Mouse (Mus musculus): Measurements from ENCODE around the gene Lifr. TPM values are rescaled to one million over a fixed set of nuclear protein-coding genes. Genes with fewer than 3 reads are reported as not detected.

Lifr gene
- polyA plus RNA-seq, 1 experiment from 2014 or later, result 24.9 TPM

DNA sequence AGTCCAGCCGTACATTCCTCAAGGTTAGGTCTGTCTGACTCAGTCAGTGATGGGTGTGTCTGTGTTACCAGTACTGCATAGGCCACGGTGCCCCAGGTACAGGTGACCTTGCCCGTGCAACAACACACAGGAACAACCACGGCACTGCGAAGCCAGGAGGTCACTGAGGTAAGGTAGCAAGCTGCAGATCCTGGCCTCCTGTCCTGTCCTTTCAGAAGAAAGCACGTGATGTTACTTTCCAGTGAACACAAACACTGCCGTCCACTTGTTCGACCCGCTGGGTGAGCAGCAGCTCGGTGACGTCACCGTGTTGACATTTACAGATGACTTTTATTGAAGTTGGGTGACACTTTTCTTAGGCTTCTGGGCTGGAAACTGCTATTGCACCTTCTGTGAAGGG, 47.2 kb downstream of the Lifr start:
- H3K9ac ChIP-seq (ENCODE audit: low read depth, low read length), result no peak overlapping the region
- no peak overlapping the region for H3K27ac ChIP-seq (ENCODE audit: low read depth, low read length)
- H3K4me2 ChIP-seq (replicated peaks; ENCODE audit: low read depth, low read length), result no peak overlapping the region
- no peak overlapping the region for H3K4me3 ChIP-seq (ENCODE audit: low read depth, low read length)
- no peaks in the 10 kb centered on the region for H3K27me3 ChIP-seq (ENCODE audit: control insufficient read depth, insufficient read depth, low read length)
- ATAC-seq (ENCODE audit: low FRiP score), result no peak
- no peak for DNase-seq (ENCODE audit: low spot score)
- WGBS, result 87% methylated on average over 12 of the region's 12 CpGs
- no peaks in the 10 kb centered on the region for H3K4me1 ChIP-seq (replicated peaks; ENCODE audit: control insufficient read depth, insufficient read depth, low read length)
- no peaks in the 10 kb centered on the region for H3K9me3 ChIP-seq (ENCODE audit: control insufficient read depth, low read length)
- H3K36me3 ChIP-seq (ENCODE audit: control insufficient read depth, insufficient read depth, low read length), result no peaks in the 10 kb centered on the region

- DNase-seq (ENCODE audit: low spot score), result no peak
- 94% methylated on average over 14 of the region's 14 CpGs for WGBS
- Histone ChIP-seq H3K4me1 (replicated peaks; ENCODE audit: control insufficient read depth, insufficient read depth, low read length) (no peaks in the 10 kb centered on the region), H3K36me3 (ENCODE audit: control insufficient read depth, insufficient read depth, low read length) (no peaks in the 10 kb centered on the region), H3K27me3 (ENCODE audit: control insufficient read depth, insufficient read depth, low read length) (no peaks in the 10 kb centered on the region), H3K27ac (ENCODE audit: low read depth, low read length) (no peak overlapping the region), H3K9me3 (ENCODE audit: control insufficient read depth, low read length) (no peaks in the 10 kb centered on the region), H3K4me2 (replicated peaks; ENCODE audit: low read depth, low read length) (no peak overlapping the region), H3K9ac (ENCODE audit: low read depth, low read length) (no peak overlapping the region), H3K4me3 (ENCODE audit: low read depth, low read length) (no peak overlapping the region)
- ATAC-seq (ENCODE audit: low FRiP score), result no peak
Observed at GRCm38 (mm10) chr15:7138471-7138870, 48.1 kb downstream of the Lifr start.

GRCm38 (mm10) chr15:7140322-7140721, 49.9 kb downstream of the Lifr start:
- WGBS, result 88% methylated on average over 7 of the region's 7 CpGs
- Histone ChIP-seq H3K36me3 (ENCODE audit: control insufficient read depth, insufficient read depth, low read length) (no peaks in the 10 kb centered on the region), H3K9ac (ENCODE audit: low read depth, low read length) (no peak overlapping the region), H3K4me3 (ENCODE audit: low read depth, low read length) (no peak overlapping the region), H3K4me1 (replicated peaks; ENCODE audit: control insufficient read depth, insufficient read depth, low read length) (no peaks in the 10 kb centered on the region), H3K9me3 (ENCODE audit: control insufficient read depth, low read length) (no peaks in the 10 kb centered on the region), H3K27ac (ENCODE audit: low read depth, low read length) (no peak overlapping the region), H3K27me3 (ENCODE audit: control insufficient read depth, insufficient read depth, low read length) (no peaks in the 10 kb centered on the region), H3K4me2 (replicated peaks; ENCODE audit: low read depth, low read length) (no peak overlapping the region)
- no peak for DNase-seq (ENCODE audit: low spot score)
- ATAC-seq (ENCODE audit: low FRiP score), result no peak

DNA sequence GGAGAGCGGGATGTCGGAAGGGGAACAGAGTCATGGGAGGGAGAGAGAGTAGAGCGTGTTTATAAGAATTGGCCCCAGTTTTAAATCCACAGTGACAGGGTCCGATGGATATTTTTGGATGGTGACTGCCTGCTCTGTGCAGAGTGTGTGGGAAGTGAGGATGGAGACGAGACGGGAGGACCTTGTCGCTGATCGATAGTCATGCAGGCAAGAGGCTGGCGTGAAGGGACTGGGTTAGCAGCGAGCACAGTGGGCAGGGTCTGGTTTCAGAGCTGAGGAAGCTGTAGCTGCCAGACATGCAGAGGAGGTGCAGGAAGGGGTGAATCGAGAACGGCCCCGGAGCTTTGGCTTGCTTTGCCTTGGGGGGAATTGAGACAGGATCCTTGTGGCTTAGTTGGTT, 50.8 kb downstream of the Lifr start:
- WGBS, result 90% methylated on average over 13 of the region's 13 CpGs
- Histone ChIP-seq H3K9ac (ENCODE audit: low read depth, low read length) (no peak overlapping the region), H3K9me3 (ENCODE audit: control insufficient read depth, low read length) (no peaks in the 10 kb centered on the region), H3K36me3 (ENCODE audit: control insufficient read depth, insufficient read depth, low read length) (no peaks in the 10 kb centered on the region), H3K4me2 (replicated peaks; ENCODE audit: low read depth, low read length) (no peak overlapping the region), H3K27me3 (ENCODE audit: control insufficient read depth, insufficient read depth, low read length) (no peaks in the 10 kb centered on the region), H3K4me1 (replicated peaks; ENCODE audit: control insufficient read depth, insufficient read depth, low read length) (no peaks in the 10 kb centered on the region), H3K4me3 (ENCODE audit: low read depth, low read length) (no peak overlapping the region), H3K27ac (ENCODE audit: low read depth, low read length) (no peak overlapping the region)
- ATAC-seq (ENCODE audit: low FRiP score) (no peak), DNase-seq (ENCODE audit: low spot score) (no peak)

DNA sequence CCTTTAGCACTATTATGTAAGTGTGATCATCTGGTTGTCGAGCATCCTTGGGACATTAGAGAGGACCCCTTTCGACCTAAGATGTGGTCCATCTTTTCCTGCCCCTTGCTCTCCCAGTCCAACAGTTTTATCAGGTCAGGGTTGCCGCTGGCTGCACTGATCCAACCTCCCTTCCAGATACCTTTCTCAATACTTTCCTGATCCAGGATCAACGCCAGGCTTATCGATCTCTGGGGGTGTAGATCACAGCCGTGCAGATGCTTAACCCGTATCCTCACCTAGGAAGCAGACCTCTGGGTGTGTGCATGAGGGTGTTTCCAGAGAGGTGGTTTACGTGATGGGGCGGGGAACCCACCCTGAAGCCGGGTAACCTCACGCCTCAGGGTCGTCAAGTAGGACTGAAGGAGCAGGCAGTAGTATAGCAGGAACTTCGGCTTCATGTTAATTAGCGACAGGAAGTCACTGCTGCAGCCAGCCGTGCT, 53.3 kb downstream of the Lifr start:
- no peak for ATAC-seq (ENCODE audit: low FRiP score)
- H3K4me2 ChIP-seq (replicated peaks; ENCODE audit: low read depth, low read length), result no peak overlapping the region
- WGBS, result 79% methylated on average over 15 of the region's 15 CpGs

DNA sequence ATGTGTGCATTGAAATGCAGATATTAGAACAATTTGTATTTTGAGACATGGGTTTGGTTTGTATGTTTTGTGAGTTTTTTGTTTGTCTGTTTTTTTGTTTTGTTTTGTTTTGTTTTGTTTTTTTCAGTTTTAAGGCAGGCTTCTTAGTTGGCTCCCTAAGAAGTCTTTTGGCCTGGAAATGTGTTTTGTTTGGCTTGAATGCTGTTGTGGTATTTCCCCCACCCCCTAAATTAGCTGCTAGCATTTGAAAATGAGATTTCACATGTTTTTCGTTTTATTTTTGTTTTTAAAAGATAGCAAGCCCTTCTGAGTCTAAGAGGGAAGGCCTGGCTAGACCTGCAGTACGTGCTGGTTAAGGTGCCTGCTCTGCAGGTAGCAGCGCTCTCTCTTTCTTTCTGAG, 54.1 kb downstream of the Lifr start:
- no peak overlapping the region for H3K4me2 ChIP-seq (replicated peaks; ENCODE audit: low read depth, low read length)
- no peak overlapping the region for H3K4me3 ChIP-seq (ENCODE audit: low read depth, low read length)
- H3K36me3 ChIP-seq (ENCODE audit: control insufficient read depth, insufficient read depth, low read length), result no peaks in the 10 kb centered on the region
- DNase-seq (ENCODE audit: low spot score), result no peak
- no peaks in the 10 kb centered on the region for H3K27me3 ChIP-seq (ENCODE audit: control insufficient read depth, insufficient read depth, low read length)
- H3K9ac ChIP-seq (ENCODE audit: low read depth, low read length), result no peak overlapping the region
- no peaks in the 10 kb centered on the region for H3K9me3 ChIP-seq (ENCODE audit: control insufficient read depth, low read length)
- WGBS, result 83% methylated on average over 3 of the region's 3 CpGs
- H3K27ac ChIP-seq (ENCODE audit: low read depth, low read length), result no peak overlapping the region
- H3K4me1 ChIP-seq (replicated peaks; ENCODE audit: control insufficient read depth, insufficient read depth, low read length), result no peaks in the 10 kb centered on the region
- no peak for ATAC-seq (ENCODE audit: low FRiP score)

More for the DNA sequence above, 53.3 kb downstream of the Lifr start:
- H3K27me3 ChIP-seq (ENCODE audit: control insufficient read depth, insufficient read depth, low read length), result no peaks in the 10 kb centered on the region
- no peak overlapping the region for H3K9ac ChIP-seq (ENCODE audit: low read depth, low read length)
- no peak for DNase-seq (ENCODE audit: low spot score)
- no peaks in the 10 kb centered on the region for H3K36me3 ChIP-seq (ENCODE audit: control insufficient read depth, insufficient read depth, low read length)
- no peak overlapping the region for H3K4me3 ChIP-seq (ENCODE audit: low read depth, low read length)
- H3K9me3 ChIP-seq (ENCODE audit: control insufficient read depth, low read length), result no peaks in the 10 kb centered on the region
- H3K4me1 ChIP-seq (replicated peaks; ENCODE audit: control insufficient read depth, insufficient read depth, low read length), result no peaks in the 10 kb centered on the region
- H3K27ac ChIP-seq (ENCODE audit: low read depth, low read length), result no peak overlapping the region

DNA sequence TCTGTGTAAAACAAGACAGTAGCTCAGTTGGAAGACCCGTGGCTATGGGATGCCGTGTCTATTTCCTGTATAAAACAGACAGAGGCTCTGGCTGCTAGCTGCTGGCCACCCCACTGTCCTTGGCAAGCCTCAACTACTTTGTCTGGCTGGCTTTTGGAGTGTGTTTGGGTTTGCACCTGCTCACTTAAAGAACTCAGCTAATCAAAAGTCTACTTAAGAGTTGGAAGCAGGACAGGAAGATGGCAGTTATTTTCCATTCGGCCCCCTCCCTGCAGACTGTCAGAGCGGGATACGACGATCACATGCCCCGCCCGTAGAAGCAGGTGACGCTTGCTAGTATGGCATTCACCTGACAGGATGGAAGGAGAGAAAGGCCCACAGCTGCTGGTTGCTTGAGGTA, 54.5 kb downstream of the Lifr start:
- no peak overlapping the region for H3K4me2 ChIP-seq (replicated peaks; ENCODE audit: low read depth, low read length)
- H3K9me3 ChIP-seq (ENCODE audit: control insufficient read depth, low read length), result no peaks in the 10 kb centered on the region
- H3K27me3 ChIP-seq (ENCODE audit: control insufficient read depth, insufficient read depth, low read length), result no peaks in the 10 kb centered on the region
- H3K4me3 ChIP-seq (ENCODE audit: low read depth, low read length), result no peak overlapping the region
- ATAC-seq (ENCODE audit: low FRiP score) (no peak), DNase-seq (ENCODE audit: low spot score) (no peak)
- no peak overlapping the region for H3K27ac ChIP-seq (ENCODE audit: low read depth, low read length)
- H3K9ac ChIP-seq (ENCODE audit: low read depth, low read length), result no peak overlapping the region
- H3K36me3 ChIP-seq (ENCODE audit: control insufficient read depth, insufficient read depth, low read length), result no peaks in the 10 kb centered on the region
- H3K4me1 ChIP-seq (replicated peaks; ENCODE audit: control insufficient read depth, insufficient read depth, low read length), result no peaks in the 10 kb centered on the region
- WGBS, result 90% methylated on average over 9 of the region's 9 CpGs

- no peak overlapping the region for H3K4me2 ChIP-seq (replicated peaks; ENCODE audit: low read depth, low read length)
- no peaks in the 10 kb centered on the region for H3K4me1 ChIP-seq (replicated peaks; ENCODE audit: control insufficient read depth, insufficient read depth, low read length)
- H3K36me3 ChIP-seq (ENCODE audit: control insufficient read depth, insufficient read depth, low read length), result no peaks in the 10 kb centered on the region
- no peaks in the 10 kb centered on the region for H3K9me3 ChIP-seq (ENCODE audit: control insufficient read depth, low read length)
- no peak overlapping the region for H3K9ac ChIP-seq (ENCODE audit: low read depth, low read length)
- no peaks in the 10 kb centered on the region for H3K27me3 ChIP-seq (ENCODE audit: control insufficient read depth, insufficient read depth, low read length)
- H3K27ac ChIP-seq (ENCODE audit: low read depth, low read length), result no peak overlapping the region
- ATAC-seq (ENCODE audit: low FRiP score) (no peak), DNase-seq (ENCODE audit: low spot score) (no peak)
- no peak overlapping the region for H3K4me3 ChIP-seq (ENCODE audit: low read depth, low read length)
- WGBS, result 84% methylated on average over 5 of the region's 5 CpGs
Observed at GRCm38 (mm10) chr15:7145555-7145954, 55.1 kb downstream of the Lifr start.

GRCm38 (mm10) chr15:7146529-7146928, 56.1 kb downstream of the Lifr start:
- no peak overlapping the region for H3K27ac ChIP-seq (ENCODE audit: low read depth, low read length)
- 86% methylated on average over 8 of the region's 8 CpGs for WGBS
- H3K4me2 ChIP-seq (replicated peaks; ENCODE audit: low read depth, low read length), result no peak overlapping the region
- no peak overlapping the region for H3K9ac ChIP-seq (ENCODE audit: low read depth, low read length)
- no peak overlapping the region for H3K4me3 ChIP-seq (ENCODE audit: low read depth, low read length)
- H3K9me3 ChIP-seq (ENCODE audit: control insufficient read depth, low read length), result no peaks in the 10 kb centered on the region
- H3K4me1 ChIP-seq (replicated peaks; ENCODE audit: control insufficient read depth, insufficient read depth, low read length), result no peaks in the 10 kb centered on the region
- no peaks in the 10 kb centered on the region for H3K27me3 ChIP-seq (ENCODE audit: control insufficient read depth, insufficient read depth, low read length)
- no peaks in the 10 kb centered on the region for H3K36me3 ChIP-seq (ENCODE audit: control insufficient read depth, insufficient read depth, low read length)
- DNase-seq (ENCODE audit: low spot score) (no peak), ATAC-seq (ENCODE audit: low FRiP score) (no peak)

All from hindbrain, embryonic 11.5 days (tissue).